Mouse (Mus musculus) heart, postnatal 10 days (tissue): ENCODE measurements around the gene Mcur1. TPM values are rescaled to one million over a fixed set of nuclear protein-coding genes. Genes with fewer than 3 reads are reported as not detected.

Experiments
- DNase-seq, 2 experiments: peaks; one replicate each; pipeline ENCODE4 v3.0.0; 2021
- intact Hi-C: fragments of 180-260 bp; cut with DNase I; formaldehyde crosslinking; loops from one replicate; pipeline ENCODE4 v1.15.1; 2025
- total RNA-seq, 2 experiments: library from RNA; stranded (reverse); gene quantifications; 2 replicates each; pipeline ENCODE4 v1.2.3; 2021

Gene Mcur1
- total RNA-seq, 2 experiments from 2014 or later = 43.3 to 47.3 TPM

DNA sequence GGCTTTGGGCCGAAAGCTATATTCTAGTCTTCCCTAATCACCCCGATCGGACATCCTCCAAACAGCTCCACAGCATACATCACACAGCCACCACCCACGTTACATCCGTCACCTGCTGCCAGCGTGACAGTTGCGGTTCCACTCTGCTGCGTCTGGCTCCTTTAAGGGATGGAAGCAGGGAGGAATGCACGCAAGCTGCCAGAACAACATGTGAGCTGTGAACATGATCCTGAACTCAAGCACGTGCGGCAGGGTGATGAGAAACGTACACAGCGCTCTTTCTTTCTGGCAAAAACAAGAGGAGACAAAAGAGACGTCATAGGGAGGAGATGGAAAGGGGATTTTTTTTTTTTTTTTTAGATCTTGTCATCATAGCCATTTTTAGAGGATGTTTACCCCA lies 61.1 kb downstream of the Mcur1 start:
- intact Hi-C loops = no loop called here
- DNase-seq = peak; percentile 67 to 69

DNA sequence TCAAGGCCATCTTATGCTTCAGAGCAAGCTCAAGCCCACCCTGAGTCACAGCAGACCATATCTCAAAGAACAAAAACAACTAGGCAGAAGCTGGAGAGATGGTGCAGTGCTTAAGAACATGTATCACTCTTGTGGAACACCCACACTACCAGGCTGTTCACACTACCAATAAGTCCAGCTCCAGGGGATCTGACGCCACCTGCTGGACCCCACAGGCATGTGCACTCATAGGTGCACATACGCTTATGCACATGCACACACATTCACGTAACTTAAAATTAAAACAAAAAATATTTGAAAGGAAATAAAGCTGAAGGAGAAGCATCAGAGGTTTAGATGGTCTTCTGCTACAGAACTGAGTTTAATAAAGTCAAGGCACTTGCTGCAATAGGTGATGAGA lies 62.2 kb downstream of the Mcur1 start:
- DNase-seq = no peak
- intact Hi-C loops = no loop called here

DNA sequence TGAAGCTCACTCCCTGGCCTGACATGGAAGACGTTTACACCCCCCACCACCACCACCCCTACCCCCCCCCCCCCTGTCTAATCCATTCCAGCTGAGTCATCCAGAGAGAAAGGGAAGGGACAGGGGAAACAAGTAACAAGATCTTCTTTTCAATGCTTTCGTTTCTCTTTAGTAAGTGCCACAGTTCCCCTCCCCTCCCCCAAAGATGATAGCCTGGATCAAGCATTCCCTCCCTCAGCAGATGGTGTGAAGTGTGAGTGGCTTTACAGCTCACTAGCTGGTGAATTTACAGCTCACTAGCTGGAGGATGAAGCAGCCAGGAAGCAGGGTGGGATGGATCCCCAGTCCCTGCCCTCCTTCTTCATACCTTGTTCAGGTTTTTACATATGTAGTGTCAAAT lies 63.3 kb downstream of the Mcur1 start:
- intact Hi-C loops = no loop called here
- DNase-seq = no peak

DNA sequence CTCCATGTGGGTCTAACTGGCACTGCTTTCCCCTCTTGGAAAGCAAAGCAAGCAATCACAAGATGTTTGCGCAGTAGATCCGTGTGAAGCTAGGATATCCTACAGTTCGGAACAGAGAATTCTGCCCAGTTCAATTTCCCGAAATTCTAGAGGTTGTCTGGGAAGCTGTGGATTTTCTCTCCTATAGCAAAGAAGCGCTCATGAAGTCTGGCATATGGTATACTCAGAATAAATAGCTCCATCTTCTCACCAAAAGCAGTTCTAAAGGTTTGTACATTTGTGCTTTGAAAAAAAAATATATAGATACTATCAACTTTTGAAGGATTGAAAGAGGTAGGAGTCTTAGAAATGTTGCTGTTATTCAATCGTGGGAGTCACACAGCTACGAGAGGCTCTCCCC lies 64.3 kb downstream of the Mcur1 start:
- DNase-seq = no peak
- intact Hi-C loops = no loop called here

DNA sequence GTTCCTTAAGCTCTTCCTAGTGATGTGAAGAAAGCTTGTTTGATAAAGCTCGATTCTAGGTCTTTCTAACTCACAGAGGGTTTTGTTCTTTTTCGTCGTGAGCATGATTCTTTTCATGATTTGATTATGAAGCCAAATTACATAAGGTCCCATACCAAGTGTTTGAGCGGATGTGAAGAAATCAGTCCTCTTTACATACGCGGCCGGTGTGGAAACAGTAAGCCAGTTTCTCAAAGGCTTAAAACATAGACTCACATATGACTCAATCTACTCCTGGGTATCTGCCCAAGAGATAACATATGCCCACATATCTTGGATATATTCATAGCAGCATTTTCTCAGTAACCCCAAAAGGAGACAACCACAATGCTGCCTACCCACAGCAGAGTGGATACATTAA lies 66.3 kb downstream of the Mcur1 start:
- intact Hi-C loops = no loop called here

DNA sequence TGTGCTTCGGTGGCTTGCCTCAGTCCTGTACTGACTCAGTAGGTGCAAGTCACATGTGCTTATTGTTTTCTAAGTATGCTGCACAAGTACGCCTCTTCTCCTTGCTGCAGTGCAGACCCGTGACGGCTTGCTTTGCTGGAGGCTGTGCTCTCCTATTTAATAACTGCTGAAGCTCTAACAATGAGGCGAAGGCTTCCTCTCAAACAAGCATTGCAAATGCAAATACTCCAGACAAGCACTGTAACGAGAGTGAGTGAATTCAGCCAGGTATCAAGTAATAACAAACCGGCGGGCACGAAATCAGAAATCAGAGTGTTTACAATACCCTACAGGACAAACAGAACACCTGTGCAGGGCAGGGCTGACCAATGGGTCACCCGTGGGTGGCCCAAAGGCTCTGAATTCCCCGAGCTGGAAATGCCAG lies 66.9 kb downstream of the Mcur1 start:
- DNase-seq = no peak
- intact Hi-C loops = no loop called here

More for the DNA sequence above, 66.3 kb downstream of the Mcur1 start:
- no peak for DNase-seq

Other genes with a start within 250 kb of the Mcur1 start
- 10 to 100 TPM; 42.9 to 46.9 TPM for gene Sirt5, start 194.7 kb downstream of the Mcur1 start, total RNA-seq
- gene Nol7, start 161.8 kb downstream of the Mcur1 start, total RNA-seq = 100 to 1,000 TPM; 112 to 117 TPM
- 10 to 100 TPM; 48.9 to 49.0 TPM for gene Ranbp9, start 78.9 kb downstream of the Mcur1 start, total RNA-seq
- gene Rnf182, start 55.5 kb upstream of the Mcur1 start, total RNA-seq = under 1 TPM; 0.17 to 0.22 TPM
- 1 to 10 TPM; 2.4 to 3.7 TPM for gene Cd83, start 224.6 kb upstream of the Mcur1 start, total RNA-seq